Mouse (Mus musculus) forebrain, embryonic 11.5 days (tissue): ENCODE measurements around the gene Impg2. TPM values are rescaled to one million over a fixed set of nuclear protein-coding genes. Genes with fewer than 3 reads are reported as not detected.

Experiments
- ATAC-seq: fragments of 200-750 bp; cut with Nextera tagmentation; replicated peaks from 2 replicates; pipeline ENCODE4 v1.8.0; 2017; ENCODE audit warnings: moderate TSS enrichment; ENCODE audit not compliant: low FRiP score
- DNase-seq: peaks from one replicate; pipeline ENCODE4 v3.0.0-alpha.2; 2017; ENCODE audit warnings: low spot score
- H3K27ac ChIP-seq: fragments of 300-500 bp; sonication (generic); 2 replicates; pipeline ENCODE4 v1.5.1; 2014; ENCODE audit warnings: low read depth, low read length
- H3K27me3 ChIP-seq: fragments of 300-500 bp; sonication (generic); 2 replicates; pipeline ENCODE4 v1.6.1; 2014; ENCODE audit warnings: mild to moderate bottlenecking, low read length, mixed read lengths; ENCODE audit not compliant: control insufficient read depth, insufficient read depth
- H3K36me3 ChIP-seq: fragments of 300-500 bp; sonication (generic); 2 replicates; pipeline ENCODE4 v1.6.1; 2014; ENCODE audit warnings: mild to moderate bottlenecking, low read length, moderate library complexity, mixed read lengths; ENCODE audit not compliant: control insufficient read depth, insufficient read depth
- H3K4me1 ChIP-seq: fragments of 300-500 bp; sonication (generic); replicated peaks from 2 replicates; pipeline ENCODE4 v1.6.1; 2014; ENCODE audit warnings: low read length, mixed read lengths; ENCODE audit not compliant: control insufficient read depth, insufficient read depth
- H3K4me2 ChIP-seq: fragments of 300-500 bp; sonication (generic); 2 replicates; pipeline ENCODE4 v1.6.1; 2014; ENCODE audit warnings: low read depth, mild to moderate bottlenecking, low read length, moderate library complexity, mixed read lengths; ENCODE audit not compliant: severe bottlenecking
- H3K4me3 ChIP-seq: fragments of 300-500 bp; sonication (generic); 2 replicates; pipeline ENCODE4 v1.5.1; 2014; ENCODE audit warnings: low read depth, low read length
- H3K9ac ChIP-seq: fragments of 300-500 bp; sonication (generic); 2 replicates; pipeline ENCODE4 v1.6.1; 2014; ENCODE audit warnings: low read length
- H3K9me3 ChIP-seq: fragments of 300-500 bp; sonication (generic); 2 replicates; pipeline ENCODE4 v1.6.1; 2016; ENCODE audit warnings: low read length, mixed read lengths; ENCODE audit not compliant: control insufficient read depth
- WGBS: fragments of 180-500 bp; shearing (Covaris S2); extraction: QIAGEN DNeasy Blood & Tissue Kit; methylation state at CpG from one replicate; pipeline ENCODE4 v1.1.7; 2014; 5-methylcytosine and 5-hydroxymethylcytosine counted together
- polyA plus RNA-seq: library from polyadenylated mRNA; unstranded; fragments of >200 nt; fragmentation: Nextera tagmentation; extraction: Ambion mirVana; gene quantifications from 2 replicates; pipeline ENCODE4 v1.2.1, GENCODE M21; 2014

Gene Impg2
- polyA plus RNA-seq, 1 experiment from 2014 or later, result 0.28 TPM

GRCm38 (mm10) chr16:56231300-56231699, 27.2 kb downstream of the Impg2 start:
- WGBS, result 51% methylated on average over 10 of the region's 10 CpGs

GRCm38 (mm10) chr16:56232736-56233135, 28.6 kb downstream of the Impg2 start:
- DNase-seq (no peak), ATAC-seq (no peak)
- Histone ChIP-seq H3K27me3 (no peaks in the 10 kb centered on the region), H3K27ac (no peak overlapping the region), H3K9ac (no peak overlapping the region), H3K9me3 (no peaks in the 10 kb centered on the region), H3K4me1 (no peaks in the 10 kb centered on the region), H3K4me3 (no peak overlapping the region), H3K4me2 (no peak overlapping the region), H3K36me3 (no peaks in the 10 kb centered on the region)
- WGBS, result 88% methylated on average over 10 of the region's 10 CpGs

More at GRCm38 (mm10) chr16:56231300-56231699, 27.2 kb downstream of the Impg2 start:
- H3K4me2 ChIP-seq, result no peak overlapping the region
- H3K27ac ChIP-seq, result no peak overlapping the region
- no peaks in the 10 kb centered on the region for H3K9me3 ChIP-seq
- no peak overlapping the region for H3K9ac ChIP-seq
- H3K4me3 ChIP-seq, result no peak overlapping the region
- DNase-seq (peak; percentile 59), ATAC-seq (no peak)
- H3K36me3 ChIP-seq, result no peaks in the 10 kb centered on the region
- H3K27me3 ChIP-seq, result no peaks in the 10 kb centered on the region
- no peaks in the 10 kb centered on the region for H3K4me1 ChIP-seq

GRCm38 (mm10) chr16:56246031-56246430, 41.9 kb downstream of the Impg2 start:
- Histone ChIP-seq H3K9me3 (no peaks in the 10 kb centered on the region), H3K4me1 (no peaks in the 10 kb centered on the region), H3K27ac (no peak overlapping the region), H3K27me3 (no peaks in the 10 kb centered on the region), H3K4me3 (no peak overlapping the region), H3K4me2 (no peak overlapping the region), H3K36me3 (no peaks in the 10 kb centered on the region), H3K9ac (no peak overlapping the region)
- WGBS, result 94% methylated on average over 3 of the region's 3 CpGs
- DNase-seq (no peak), ATAC-seq (no peak)

DNA sequence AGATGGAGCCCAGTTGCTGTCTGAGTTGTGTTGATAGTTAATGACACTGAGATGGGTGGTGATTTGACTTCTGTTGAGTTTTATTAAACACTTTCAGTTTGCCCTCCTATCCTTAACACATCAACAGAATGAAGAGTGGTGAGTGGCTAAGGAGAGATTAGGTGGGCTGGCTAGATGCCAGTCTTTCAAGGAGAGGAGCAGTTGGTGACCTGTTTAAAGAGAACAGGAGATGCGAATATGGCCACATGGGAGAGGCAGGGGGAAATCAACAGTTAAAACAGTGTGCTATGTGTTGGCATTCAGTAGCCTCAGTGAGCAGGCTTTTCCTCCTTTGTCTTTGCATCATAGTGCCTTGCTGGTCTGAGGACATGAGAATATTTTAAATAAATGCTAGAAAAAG, 69.8 kb downstream of the Impg2 start:
- no peak overlapping the region for H3K9ac ChIP-seq
- ATAC-seq (no peak), DNase-seq (no peak)
- no peak overlapping the region for H3K4me3 ChIP-seq
- no peaks in the 10 kb centered on the region for H3K36me3 ChIP-seq
- no peaks in the 10 kb centered on the region for H3K9me3 ChIP-seq
- no peaks in the 10 kb centered on the region for H3K27me3 ChIP-seq
- 88% methylated on average over 1 of the region's 1 CpGs for WGBS
- no peak overlapping the region for H3K27ac ChIP-seq
- H3K4me1 ChIP-seq, result no peaks in the 10 kb centered on the region
- no peak overlapping the region for H3K4me2 ChIP-seq

DNA sequence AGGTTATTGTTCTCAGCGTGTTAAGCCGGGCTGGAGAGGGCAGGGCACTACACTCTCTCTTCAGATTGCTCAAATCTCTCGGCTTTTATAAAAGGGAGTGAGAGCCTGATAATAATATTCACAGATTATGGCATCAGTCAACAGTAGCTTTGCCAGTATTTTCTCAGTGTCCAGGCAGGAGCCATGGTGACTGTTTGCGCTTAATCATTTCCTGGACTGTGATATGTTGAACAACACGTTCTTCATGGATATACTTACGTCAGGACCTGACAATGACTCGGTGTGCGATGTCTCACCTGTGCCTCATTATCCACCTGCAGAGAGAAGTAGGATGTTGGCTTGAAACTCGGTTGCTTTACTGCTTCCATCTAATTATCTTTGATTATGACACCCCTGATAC, 74.9 kb downstream of the Impg2 start:
- Histone ChIP-seq H3K4me3 (no peak overlapping the region), H3K27me3 (no peaks in the 10 kb centered on the region), H3K9ac (no peak overlapping the region), H3K4me2 (no peak overlapping the region), H3K9me3 (no peaks in the 10 kb centered on the region), H3K27ac (no peak overlapping the region), H3K4me1 (no peaks in the 10 kb centered on the region), H3K36me3 (no peaks in the 10 kb centered on the region)
- DNase-seq (no peak), ATAC-seq (no peak)
- WGBS, result 89% methylated on average over 9 of the region's 9 CpGs

DNA sequence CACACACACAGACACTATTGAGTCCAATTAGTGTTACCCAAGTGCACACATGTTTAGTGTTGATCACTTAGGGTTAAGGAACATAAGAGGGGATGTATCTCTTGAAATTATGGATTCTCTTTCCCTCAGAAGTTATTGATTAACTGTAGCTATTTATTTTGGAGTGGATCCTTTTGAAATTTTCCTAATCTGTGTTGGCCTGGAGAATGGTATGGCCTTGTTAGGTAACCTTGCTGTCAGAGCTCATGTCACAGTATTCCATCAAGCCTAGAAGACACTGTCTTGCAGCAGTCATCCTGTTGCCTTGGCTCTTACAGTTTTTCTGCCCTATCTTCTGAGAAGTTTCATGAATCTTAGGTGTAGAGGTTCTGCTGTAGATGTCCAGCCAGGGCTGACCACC, 75.6 kb downstream of the Impg2 start:
- no peak for ATAC-seq
- no peak overlapping the region for H3K4me2 ChIP-seq
- H3K9ac ChIP-seq, result no peak overlapping the region

DNA sequence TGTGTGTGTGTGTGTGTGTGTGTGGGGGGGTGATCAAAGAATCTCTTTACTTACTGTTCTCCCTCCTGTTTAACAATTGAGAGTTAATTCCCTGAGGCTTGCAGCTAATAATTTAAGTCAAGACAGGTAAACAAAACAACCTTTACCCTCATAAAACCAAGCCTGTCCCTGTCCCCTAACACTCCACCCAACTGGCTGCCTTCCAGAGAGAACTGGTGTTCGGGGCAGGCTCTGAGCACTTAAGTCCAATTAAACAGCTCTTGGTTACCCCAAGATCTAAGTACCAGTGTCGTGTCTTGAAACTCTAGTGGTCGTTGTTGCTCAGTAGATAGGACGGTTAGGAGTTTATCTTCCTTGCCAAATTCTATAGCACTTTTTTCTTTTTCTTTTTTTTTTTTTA, 77.2 kb downstream of the Impg2 start:
- Histone ChIP-seq H3K27ac (no peak overlapping the region), H3K9ac (no peak overlapping the region), H3K36me3 (no peaks in the 10 kb centered on the region), H3K9me3 (no peaks in the 10 kb centered on the region), H3K4me1 (no peaks in the 10 kb centered on the region), H3K27me3 (no peaks in the 10 kb centered on the region), H3K4me3 (no peak overlapping the region), H3K4me2 (no peak overlapping the region)
- 84% methylated on average over 4 of the region's 4 CpGs for WGBS
- ATAC-seq, result no peak
- no peak for DNase-seq

More for the DNA sequence above, 75.6 kb downstream of the Impg2 start:
- Histone ChIP-seq H3K27ac (no peak overlapping the region), H3K9me3 (no peaks in the 10 kb centered on the region), H3K4me3 (no peak overlapping the region), H3K36me3 (no peaks in the 10 kb centered on the region), H3K27me3 (no peaks in the 10 kb centered on the region), H3K4me1 (no peaks in the 10 kb centered on the region)
- DNase-seq, result no peak

- no peaks in the 10 kb centered on the region for H3K36me3 ChIP-seq
- H3K27me3 ChIP-seq, result no peaks in the 10 kb centered on the region
- H3K9ac ChIP-seq, result no peak overlapping the region
- ATAC-seq, result no peak
- H3K9me3 ChIP-seq, result no peaks in the 10 kb centered on the region
- H3K4me3 ChIP-seq, result no peak overlapping the region
- no peaks in the 10 kb centered on the region for H3K4me1 ChIP-seq
- DNase-seq, result no peak
- 93% methylated on average over 1 of the region's 1 CpGs for WGBS
- H3K27ac ChIP-seq, result no peak overlapping the region
- H3K4me2 ChIP-seq, result no peak overlapping the region
These were observed 79.2 kb downstream of the Impg2 start for GRCm38 (mm10) chr16:56283330-56283729.

DNA sequence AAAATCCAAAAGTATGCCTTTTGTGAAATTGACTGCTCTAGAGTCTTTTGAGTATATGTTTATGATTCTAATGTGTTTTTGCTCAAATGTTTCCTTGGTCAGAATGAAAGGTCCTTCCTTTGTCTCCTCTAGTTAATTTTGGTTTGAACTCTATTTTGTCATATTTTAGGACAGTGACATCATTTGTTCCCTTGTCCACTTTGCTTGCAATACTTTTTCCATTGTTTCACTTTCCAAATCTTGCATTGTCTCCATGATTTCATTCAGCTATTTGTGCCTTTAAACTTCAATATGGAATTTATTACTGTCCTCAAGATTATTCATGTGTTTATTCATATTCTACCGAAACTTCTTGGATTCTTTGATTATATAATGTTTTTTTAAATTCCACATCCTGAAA, 79.8 kb downstream of the Impg2 start:
- H3K9ac ChIP-seq, result no peak overlapping the region
- H3K27ac ChIP-seq, result no peak overlapping the region
- H3K9me3 ChIP-seq, result no peaks in the 10 kb centered on the region
- no peaks in the 10 kb centered on the region for H3K4me1 ChIP-seq
- H3K27me3 ChIP-seq, result no peaks in the 10 kb centered on the region
- H3K36me3 ChIP-seq, result no peaks in the 10 kb centered on the region
- WGBS, result 91% methylated on average over 1 of the region's 1 CpGs
- H3K4me3 ChIP-seq, result no peak overlapping the region
- no peak overlapping the region for H3K4me2 ChIP-seq
- no peak for DNase-seq
- no peak for ATAC-seq
